Mouse (Mus musculus): Measurements from ENCODE around the gene Maco1. TPM values are rescaled to one million over a fixed set of nuclear protein-coding genes. Genes with fewer than 3 reads are reported as not detected.

Maco1 gene
- polyA plus RNA-seq, 1 experiment = 50.0 TPM

- Histone ChIP-seq H3K9ac (ENCODE audit: low read depth, poor library complexity, severe bottlenecking) (no peak overlapping the region), H3K9me3 (replicated peaks; ENCODE audit: control insufficient read depth, insufficient read depth, low read length, poor library complexity, severe bottlenecking) (no peaks in the 10 kb centered on the region), H3K36me3 (ENCODE audit: control insufficient read depth, insufficient read depth, low read length, poor library complexity, severe bottlenecking) (no peaks in the 10 kb centered on the region), H3K27ac (ENCODE audit: insufficient read depth, low read length) (no peak overlapping the region), H3K27me3 (ENCODE audit: control insufficient read depth, insufficient read depth, low read length, poor library complexity, severe bottlenecking) (no peaks in the 10 kb centered on the region), H3K4me3 (ENCODE audit: low read depth, low read length) (no peak overlapping the region), H3K4me1 (ENCODE audit: control insufficient read depth, insufficient read depth, low read length) (peaks cover 16% of the 10 kb centered on the region)
- no peak for TF ChIP-seq EP300 (IDR thresholded peaks at IDR 0.05; ENCODE audit: insufficient read depth, low read depth, low read length)
- TF ChIP-seq CTCF (IDR thresholded peaks at IDR 0.05; ENCODE audit: low read depth, low read length) = no peak
- no peak for TF ChIP-seq POLR2A (IDR thresholded peaks at IDR 0.05; ENCODE audit: insufficient read depth, low read length)
Measured at GRCm38 (mm10) chr4:134865789-134866188, 12.6 kb upstream of the Maco1 start.

- no peak overlapping the region for H3K27ac ChIP-seq (ENCODE audit: insufficient read depth, low read length)
- H3K4me3 ChIP-seq (ENCODE audit: low read depth, low read length) = no peak overlapping the region
- no peaks in the 10 kb centered on the region for H3K27me3 ChIP-seq (ENCODE audit: control insufficient read depth, insufficient read depth, low read length, poor library complexity, severe bottlenecking)
- no peak overlapping the region for H3K9ac ChIP-seq (ENCODE audit: low read depth, poor library complexity, severe bottlenecking)
- H3K9me3 ChIP-seq (replicated peaks; ENCODE audit: control insufficient read depth, insufficient read depth, low read length, poor library complexity, severe bottlenecking) = no peaks in the 10 kb centered on the region
- peaks cover 12% of the 10 kb centered on the region for H3K4me1 ChIP-seq (ENCODE audit: control insufficient read depth, insufficient read depth, low read length)
- H3K36me3 ChIP-seq (ENCODE audit: control insufficient read depth, insufficient read depth, low read length, poor library complexity, severe bottlenecking) = no peaks in the 10 kb centered on the region
- no peak for TF ChIP-seq EP300 (IDR thresholded peaks at IDR 0.05; ENCODE audit: insufficient read depth, low read depth, low read length)
Measured at GRCm38 (mm10) chr4:134865340-134865739, 12.2 kb upstream of the Maco1 start.

GRCm38 (mm10) chr4:134863937-134864729 lies 11.0 kb upstream of the Maco1 start, which contains the start of gene Rhd:
TSS of gene Rhd (plus strand) at chr4:134864536.
- H3K27me3 ChIP-seq (ENCODE audit: control insufficient read depth, insufficient read depth, low read length, poor library complexity, severe bottlenecking) = no peaks in the 10 kb centered on the region
- no peaks in the 10 kb centered on the region for H3K9me3 ChIP-seq (replicated peaks; ENCODE audit: control insufficient read depth, insufficient read depth, low read length, poor library complexity, severe bottlenecking)
- H3K9ac ChIP-seq (ENCODE audit: low read depth, poor library complexity, severe bottlenecking) = peak within 1 kb of the TSS; percentile 55
- peak within 1 kb of the TSS; percentile 36 for H3K4me3 ChIP-seq (ENCODE audit: low read depth, low read length)
- no peaks in the 10 kb centered on the region for H3K36me3 ChIP-seq (ENCODE audit: control insufficient read depth, insufficient read depth, low read length, poor library complexity, severe bottlenecking)
- H3K4me1 ChIP-seq (ENCODE audit: control insufficient read depth, insufficient read depth, low read length) = peaks cover 10% of the 10 kb centered on the region
- TF ChIP-seq CTCF (IDR thresholded peaks at IDR 0.05; ENCODE audit: low read depth, low read length) (no peak), POLR2A (IDR thresholded peaks at IDR 0.05; ENCODE audit: insufficient read depth, low read length) (no peak), EP300 (IDR thresholded peaks at IDR 0.05; ENCODE audit: insufficient read depth, low read depth, low read length) (no peak)
- no peak within 1 kb of the TSS for H3K27ac ChIP-seq (ENCODE audit: insufficient read depth, low read length)

GRCm38 (mm10) chr4:134862996-134863395 lies 9.9 kb upstream of the Maco1 start:
- Histone ChIP-seq H3K4me3 (ENCODE audit: low read depth, low read length) (no peak overlapping the region), H3K27ac (ENCODE audit: insufficient read depth, low read length) (no peak overlapping the region), H3K4me1 (ENCODE audit: control insufficient read depth, insufficient read depth, low read length) (peaks cover 10% of the 10 kb centered on the region), H3K36me3 (ENCODE audit: control insufficient read depth, insufficient read depth, low read length, poor library complexity, severe bottlenecking) (no peaks in the 10 kb centered on the region), H3K27me3 (ENCODE audit: control insufficient read depth, insufficient read depth, low read length, poor library complexity, severe bottlenecking) (no peaks in the 10 kb centered on the region), H3K9ac (ENCODE audit: low read depth, poor library complexity, severe bottlenecking) (no peak overlapping the region), H3K9me3 (replicated peaks; ENCODE audit: control insufficient read depth, insufficient read depth, low read length, poor library complexity, severe bottlenecking) (no peaks in the 10 kb centered on the region)
- TF ChIP-seq POLR2A (IDR thresholded peaks at IDR 0.05; ENCODE audit: insufficient read depth, low read length) (no peak), EP300 (IDR thresholded peaks at IDR 0.05; ENCODE audit: insufficient read depth, low read depth, low read length) (no peak), CTCF (IDR thresholded peaks at IDR 0.05; ENCODE audit: low read depth, low read length) (no peak)

GRCm38 (mm10) chr4:134861884-134862283 lies 8.7 kb upstream of the Maco1 start:
- H3K27me3 ChIP-seq (ENCODE audit: control insufficient read depth, insufficient read depth, low read length, poor library complexity, severe bottlenecking) = no peaks in the 10 kb centered on the region
- H3K9ac ChIP-seq (ENCODE audit: low read depth, poor library complexity, severe bottlenecking) = no peak overlapping the region
- no peak overlapping the region for H3K4me3 ChIP-seq (ENCODE audit: low read depth, low read length)
- peaks cover 11% of the 10 kb centered on the region for H3K4me1 ChIP-seq (ENCODE audit: control insufficient read depth, insufficient read depth, low read length)
- no peak for TF ChIP-seq POLR2A (IDR thresholded peaks at IDR 0.05; ENCODE audit: insufficient read depth, low read length)
- TF ChIP-seq EP300 (IDR thresholded peaks at IDR 0.05; ENCODE audit: insufficient read depth, low read depth, low read length) = no peak
- TF ChIP-seq CTCF (IDR thresholded peaks at IDR 0.05; ENCODE audit: low read depth, low read length) = no peak
- no peaks in the 10 kb centered on the region for H3K36me3 ChIP-seq (ENCODE audit: control insufficient read depth, insufficient read depth, low read length, poor library complexity, severe bottlenecking)
- H3K27ac ChIP-seq (ENCODE audit: insufficient read depth, low read length) = no peak overlapping the region
- H3K9me3 ChIP-seq (replicated peaks; ENCODE audit: control insufficient read depth, insufficient read depth, low read length, poor library complexity, severe bottlenecking) = no peaks in the 10 kb centered on the region

- H3K9me3 ChIP-seq (replicated peaks; ENCODE audit: control insufficient read depth, insufficient read depth, low read length, poor library complexity, severe bottlenecking) = no peaks in the 10 kb centered on the region
- H3K36me3 ChIP-seq (ENCODE audit: control insufficient read depth, insufficient read depth, low read length, poor library complexity, severe bottlenecking) = no peaks in the 10 kb centered on the region
- H3K4me1 ChIP-seq (ENCODE audit: control insufficient read depth, insufficient read depth, low read length) = peaks cover 11% of the 10 kb centered on the region
- no peak overlapping the region for H3K9ac ChIP-seq (ENCODE audit: low read depth, poor library complexity, severe bottlenecking)
- TF ChIP-seq EP300 (IDR thresholded peaks at IDR 0.05; ENCODE audit: insufficient read depth, low read depth, low read length) = no peak
- TF ChIP-seq POLR2A (IDR thresholded peaks at IDR 0.05; ENCODE audit: insufficient read depth, low read length) = no peak
- TF ChIP-seq CTCF (IDR thresholded peaks at IDR 0.05; ENCODE audit: low read depth, low read length) = no peak
- no peak overlapping the region for H3K27ac ChIP-seq (ENCODE audit: insufficient read depth, low read length)
- H3K4me3 ChIP-seq (ENCODE audit: low read depth, low read length) = no peak overlapping the region
- H3K27me3 ChIP-seq (ENCODE audit: control insufficient read depth, insufficient read depth, low read length, poor library complexity, severe bottlenecking) = no peaks in the 10 kb centered on the region
Measured at GRCm38 (mm10) chr4:134858494-134858893, 5.3 kb upstream of the Maco1 start.

All from ES-Bruce4 (cell line).